13 mouse cellular contexts compared by ENCODE assay signal in the genomic region with DNA sequence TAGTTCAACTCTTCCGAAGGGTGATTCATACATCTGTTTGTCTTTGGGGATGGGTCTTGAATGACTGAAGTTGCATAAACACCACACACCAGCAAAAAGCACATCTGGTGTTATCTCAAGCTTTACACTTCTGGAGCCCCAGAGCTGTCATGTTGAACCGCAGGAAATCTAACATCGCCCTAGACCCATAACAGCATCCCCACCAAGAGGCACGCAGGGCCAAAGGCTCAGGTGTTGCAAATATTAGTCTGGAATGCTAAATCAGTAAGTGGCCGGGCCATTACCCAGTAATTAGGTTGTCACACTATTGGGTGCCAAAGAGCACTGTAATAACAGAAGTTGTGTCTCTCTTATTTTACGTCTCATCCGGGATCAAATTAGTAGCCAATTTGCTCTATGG.
"Had no signal": no experiment of that assay in that cellular context is flagged by ENCODE, and none has a peak within 500 bp of the region (broad histone marks: within the 10 kb centered on the region; RNA-seq: fewer than 3 reads in every experiment).

No protein-coding gene starts in this region.

- H3K27ac ChIP-seq: liver, embryonic 12.5 days; midbrain, embryonic 10.5 days; midbrain, embryonic 15.5 days had no signal

- H3K27me3 ChIP-seq: limb, embryonic 15.5 days had no signal

- H3K4me2 ChIP-seq: limb, embryonic 15.5 days; liver, embryonic 12.5 days; lung, embryonic 14.5 days; midbrain, embryonic 15.5 days had no signal

- ATAC-seq: liver, embryonic 12.5 days had no signal

- H3K9me3 ChIP-seq: limb, embryonic 15.5 days; liver, embryonic 12.5 days; midbrain, embryonic 10.5 days; midbrain, embryonic 15.5 days had no signal

- DNase-seq: kidney, adult 11 months; kidney, postnatal 10 days; kidney, postnatal 4 days; layer of hippocampus, postnatal 36 days; lung, embryonic 14.5 days; lung, postnatal 10 days; lung, postnatal 4 days; right cerebral cortex, postnatal 25 days; thymus, postnatal 36 days had no signal

- H3K36me3 ChIP-seq: liver, embryonic 12.5 days; midbrain, embryonic 10.5 days; midbrain, embryonic 15.5 days had no signal

- H3K4me3 ChIP-seq: limb, embryonic 15.5 days; liver, embryonic 12.5 days; midbrain, embryonic 10.5 days; midbrain, embryonic 15.5 days had no signal

- H3K4me1 ChIP-seq: liver, embryonic 12.5 days had no signal

- H3K9ac ChIP-seq: limb, embryonic 15.5 days; liver, embryonic 12.5 days; lung, embryonic 14.5 days; midbrain, embryonic 15.5 days had no signal
